ENCODE assay signal across 12 mouse cellular contexts in genomic region chr1:90272411-90272810, GRCm38 (mm10).
DNase-seq lines count a peak whose midpoint lies in the region; ATAC-seq and TF ChIP-seq lines count a peak whose summit lies in the region.
"Had no signal": no experiment of that assay in that cellular context is flagged by ENCODE, and none has a peak within 500 bp of the region (broad histone marks: within the 10 kb centered on the region; RNA-seq: fewer than 3 reads in every experiment).

No protein-coding gene starts in this region.

- H3K4me3 ChIP-seq in layer of hippocampus, adult 2 months: no peak overlapping the region
- no peak overlapping the region for H3K4me3 ChIP-seq in midbrain, embryonic 11.5 days (ENCODE audit: low read depth, low read length)
- H3K4me3 ChIP-seq in midbrain, embryonic 15.5 days: no peak overlapping the region
- no peak overlapping the region for H3K4me3 ChIP-seq in bone marrow, adult 2 months (replicated peaks; ENCODE audit: control insufficient read depth, low read depth, low read length)
- no peak overlapping the region for H3K4me3 ChIP-seq in small intestine, adult 2 months (ENCODE audit: low read depth, low read length)
- H3K4me3 ChIP-seq: heart, embryonic 15.5 days; hindbrain, embryonic 10.5 days had no signal

- no peak for DNase-seq in layer of hippocampus, adult 2 months (ENCODE audit: low spot score in 2 of 2)
- no peak for DNase-seq in layer of hippocampus, adult 9-11 months
- peak; percentile 64 for DNase-seq in midbrain, embryonic 11.5 days (ENCODE audit: low spot score, missing footprints)
- DNase-seq in thymus, postnatal 36 days: no peak
- DNase-seq: adrenal gland, postnatal 36 days; kidney, postnatal 25 days; lung, postnatal 10 days had no signal

- no peak overlapping the region for H3K27ac ChIP-seq in layer of hippocampus, adult 2 months
- no peak overlapping the region for H3K27ac ChIP-seq in midbrain, embryonic 11.5 days (ENCODE audit: low read depth, low read length)
- no peak overlapping the region for H3K27ac ChIP-seq in midbrain, embryonic 15.5 days
- no peak overlapping the region for H3K27ac ChIP-seq in bone marrow, adult 2 months (ENCODE audit: control insufficient read depth, insufficient read depth, low read depth, low read length, poor library complexity)
- H3K27ac ChIP-seq in small intestine, adult 2 months (ENCODE audit: insufficient read depth, low read depth, low read length): no peak overlapping the region
- H3K27ac ChIP-seq: heart, embryonic 15.5 days; hindbrain, embryonic 10.5 days had no signal

- TF ChIP-seq POLR2A in bone marrow, adult 2 months (IDR thresholded peaks at IDR 0.05; ENCODE audit: borderline replicate concordance, control insufficient read depth, low read depth, low read length): no peak
- no peak for TF ChIP-seq POLR2A in small intestine, adult 2 months (IDR thresholded peaks at IDR 0.05; ENCODE audit: low read depth, low read length)

- H3K9ac ChIP-seq in midbrain, embryonic 11.5 days (ENCODE audit: low read length): no peak overlapping the region
- no peak overlapping the region for H3K9ac ChIP-seq in midbrain, embryonic 15.5 days
- H3K9ac ChIP-seq: heart, embryonic 15.5 days had no signal

- H3K4me1 ChIP-seq in midbrain, embryonic 11.5 days (ENCODE audit: control insufficient read depth, insufficient read depth, low read length): no peaks in the 10 kb centered on the region
- H3K4me1 ChIP-seq in midbrain, embryonic 15.5 days: peaks cover 7% of the 10 kb centered on the region
- H3K4me1 ChIP-seq in bone marrow, adult 2 months (ENCODE audit: control insufficient read depth, insufficient read depth, low read length): no peaks in the 10 kb centered on the region
- H3K4me1 ChIP-seq in small intestine, adult 2 months (ENCODE audit: control insufficient read depth, insufficient read depth, insufficient read length, low read length): no peaks in the 10 kb centered on the region

- no peak overlapping the region for H3K4me2 ChIP-seq in midbrain, embryonic 11.5 days
- H3K4me2 ChIP-seq in midbrain, embryonic 15.5 days: no peak overlapping the region
- H3K4me2 ChIP-seq: heart, embryonic 15.5 days had no signal

- no peaks in the 10 kb centered on the region for H3K27me3 ChIP-seq in midbrain, embryonic 11.5 days (ENCODE audit: control insufficient read depth, insufficient read depth, low read length)
- no peaks in the 10 kb centered on the region for H3K27me3 ChIP-seq in midbrain, embryonic 15.5 days (replicated peaks)
- H3K27me3 ChIP-seq in small intestine, adult 2 months (ENCODE audit: control insufficient read depth, insufficient read depth, low read length): no peaks in the 10 kb centered on the region

- H3K36me3 ChIP-seq in midbrain, embryonic 11.5 days (ENCODE audit: control insufficient read depth, insufficient read depth, low read length): no peaks in the 10 kb centered on the region
- no peaks in the 10 kb centered on the region for H3K36me3 ChIP-seq in midbrain, embryonic 15.5 days (replicated peaks)
- H3K36me3 ChIP-seq in small intestine, adult 2 months (ENCODE audit: control insufficient read depth, insufficient read depth, low read length): no peaks in the 10 kb centered on the region
- H3K36me3 ChIP-seq: heart, embryonic 15.5 days; hindbrain, embryonic 10.5 days had no signal

- WGBS in midbrain, embryonic 11.5 days: 94% methylated on average over 5 of the region's 5 CpGs
- WGBS in midbrain, embryonic 15.5 days: 96% methylated on average over 5 of the region's 5 CpGs
- 90% methylated on average over 5 of the region's 5 CpGs for WGBS in bone marrow, adult 2 months
- WGBS in small intestine, adult 2 months: 94% methylated on average over 5 of the region's 5 CpGs

- no peaks in the 10 kb centered on the region for H3K9me3 ChIP-seq in midbrain, embryonic 11.5 days (ENCODE audit: control insufficient read depth, low read length)
- H3K9me3 ChIP-seq in midbrain, embryonic 15.5 days: no peaks in the 10 kb centered on the region
- H3K9me3 ChIP-seq: heart, embryonic 15.5 days; hindbrain, embryonic 10.5 days had no signal

- no peak for ATAC-seq in midbrain, embryonic 11.5 days (ENCODE audit: low FRiP score)
- no peak for ATAC-seq in midbrain, embryonic 15.5 days (replicated peaks)

- TF ChIP-seq CTCF in layer of hippocampus, adult 2 months (conservative IDR thresholded peaks at IDR 0.05): peak; percentile 55
- TF ChIP-seq CTCF in bone marrow, adult 2 months (IDR thresholded peaks at IDR 0.05; ENCODE audit: control insufficient read depth, insufficient read depth, low read length): peak; percentile 32; the same call in 1 of the 2 replicates
- peak; percentile 7; the same call in 1 of the 2 replicates for TF ChIP-seq CTCF in small intestine, adult 2 months (IDR thresholded peaks at IDR 0.05; ENCODE audit: extremely low read depth, insufficient read length, insufficient replicate concordance, low read depth, low read length)
